Mouse (Mus musculus) erythroblast, embryonic 14.5 days (primary cell): ENCODE results near the gene Lypla2.

Experiments
- GATA1 ChIP-seq: IDR thresholded peaks from 2 replicates; pipeline ENCODE4 v1.6.1; 2012; ENCODE audit warnings: low read length, inconsistent platforms, mixed read lengths
- TAL1 ChIP-seq: IDR thresholded peaks from 3 replicates; pipeline ENCODE4 v1.6.1; 2012; ENCODE audit warnings: low read length, inconsistent platforms, mixed read lengths

- TF ChIP-seq GATA1: no peak
- no peak for TF ChIP-seq TAL1
Measured at GRCm38 (mm10) chr4:135943389-135943788, 29.0 kb downstream of the Lypla2 start.
